Mouse (Mus musculus) natural killer cell, adult 2 months (primary cell): ENCODE data around the gene Ggta1.

Source experiments
- DNase-seq, 2 experiments: peaks; one replicate each; pipeline ENCODE4 v3.0.0; 2022; ENCODE audit warnings: low spot score in 2 of 2

Ggta1 gene

GRCm38 (mm10) chr2:35462791-35463281 is at the start of gene Ggta1:
Gene Ggta1 (minus strand): TSS chr2:35463231.
- no peak for DNase-seq

GRCm38 (mm10) chr2:35512226-35512625 is 49.2 kb upstream of the Ggta1 start:
- no peak for DNase-seq

- DNase-seq, result no peak
Measured at GRCm38 (mm10) chr2:35510920-35511319, 47.9 kb upstream of the Ggta1 start.

GRCm38 (mm10) chr2:35509888-35510287 is 46.9 kb upstream of the Ggta1 start:
- no peak for DNase-seq

- DNase-seq, result no peak
Measured at GRCm38 (mm10) chr2:35509343-35509667, 46.3 kb upstream of the Ggta1 start.

- DNase-seq, result no peak
Measured at GRCm38 (mm10) chr2:35508597-35509342, 45.7 kb upstream of the Ggta1 start.

GRCm38 (mm10) chr2:35507191-35507511 is 44.1 kb upstream of the Ggta1 start:
- DNase-seq, result peak in 1 of 2 experiments; percentile 44

- peak in 1 of 2 experiments; percentile 45 for DNase-seq
Measured at GRCm38 (mm10) chr2:35506311-35507190, 43.5 kb upstream of the Ggta1 start.

GRCm38 (mm10) chr2:35505519-35506286 is 42.7 kb upstream of the Ggta1 start:
- no peak for DNase-seq

- DNase-seq, result no peak
Measured at GRCm38 (mm10) chr2:35504417-35504776, 41.4 kb upstream of the Ggta1 start.

GRCm38 (mm10) chr2:35503723-35504416 is 40.8 kb upstream of the Ggta1 start:
- DNase-seq, result peak in 1 of 2 experiments; percentile 48

- no peak for DNase-seq
Measured at GRCm38 (mm10) chr2:35503021-35503722, 40.1 kb upstream of the Ggta1 start.

GRCm38 (mm10) chr2:35502561-35502960 is 39.5 kb upstream of the Ggta1 start:
- no peak for DNase-seq

GRCm38 (mm10) chr2:35499474-35499873 is 36.4 kb upstream of the Ggta1 start:
- DNase-seq, result no peak

GRCm38 (mm10) chr2:35498961-35499360 is 35.9 kb upstream of the Ggta1 start:
- DNase-seq, result no peak

GRCm38 (mm10) chr2:35497662-35498196 is 34.7 kb upstream of the Ggta1 start:
- DNase-seq, result no peak

- DNase-seq, result no peak
Measured at GRCm38 (mm10) chr2:35496279-35497013, 33.4 kb upstream of the Ggta1 start.

- DNase-seq, result peak; percentile 75 to 80
Measured at GRCm38 (mm10) chr2:35495486-35496278, 32.7 kb upstream of the Ggta1 start.

- no peak for DNase-seq
Measured at GRCm38 (mm10) chr2:35493566-35493965, 30.5 kb upstream of the Ggta1 start.
